Mouse (Mus musculus) lung, embryonic 16.5 days (tissue): ENCODE measurements around the gene Acadl. TPM values are rescaled to one million over a fixed set of nuclear protein-coding genes. Genes with fewer than 3 reads are reported as not detected.

Experiments
- ATAC-seq: fragments of 200-750 bp; cut with Nextera tagmentation; 2 replicates; pipeline ENCODE4 v1.8.0; 2017; ENCODE audit warnings: low read depth, mild to moderate bottlenecking, moderate library complexity
- H3K27ac ChIP-seq: fragments of 300-500 bp; sonication (generic); 2 replicates; pipeline ENCODE4 v1.5.1; 2014; ENCODE audit warnings: mild to moderate bottlenecking, control low read depth, low read length
- H3K27me3 ChIP-seq: fragments of 300-500 bp; sonication (generic); 2 replicates; pipeline ENCODE4 v1.6.1; 2014; ENCODE audit warnings: low read depth, low read length, mixed read lengths; ENCODE audit not compliant: control insufficient read depth, insufficient read depth
- H3K36me3 ChIP-seq: fragments of 300-500 bp; sonication (generic); 2 replicates; pipeline ENCODE4 v1.6.1; 2014; ENCODE audit warnings: low read length; ENCODE audit not compliant: control insufficient read depth, insufficient read depth
- H3K4me1 ChIP-seq: fragments of 300-500 bp; sonication (generic); replicated peaks from 2 replicates; pipeline ENCODE4 v1.6.1; 2014; ENCODE audit warnings: low read length, mixed read lengths; ENCODE audit not compliant: control insufficient read depth, insufficient read depth
- H3K4me2 ChIP-seq: fragments of 300-500 bp; sonication (generic); 2 replicates; pipeline ENCODE4 v1.6.1; 2014; ENCODE audit warnings: low read depth, low read length, control low read depth
- H3K4me3 ChIP-seq: fragments of 300-500 bp; sonication (generic); 2 replicates; pipeline ENCODE4 v1.5.1; 2014; ENCODE audit warnings: mild to moderate bottlenecking, low read length, control low read depth
- H3K9ac ChIP-seq: fragments of 300-500 bp; sonication (generic); 2 replicates; pipeline ENCODE4 v1.6.1; 2014; ENCODE audit warnings: low read length, control low read depth
- H3K9me3 ChIP-seq: fragments of 300-500 bp; sonication (generic); 2 replicates; pipeline ENCODE4 v1.6.1; 2016; ENCODE audit warnings: low read length; ENCODE audit not compliant: control insufficient read depth
- WGBS: fragments of 180-500 bp; shearing (Covaris S2); extraction: QIAGEN DNeasy Blood & Tissue Kit; methylation state at CpG from one replicate; pipeline ENCODE4 v1.1.7; 2014; 5-methylcytosine and 5-hydroxymethylcytosine counted together
- polyA plus RNA-seq: library from polyadenylated mRNA; unstranded; fragments of >200 nt; fragmentation: Nextera tagmentation; extraction: Ambion mirVana; gene quantifications from 2 replicates; pipeline ENCODE4 v1.2.1, GENCODE M21; 2015

The Acadl gene
- polyA plus RNA-seq, 1 experiment from 2014 or later: 197 TPM

DNA sequence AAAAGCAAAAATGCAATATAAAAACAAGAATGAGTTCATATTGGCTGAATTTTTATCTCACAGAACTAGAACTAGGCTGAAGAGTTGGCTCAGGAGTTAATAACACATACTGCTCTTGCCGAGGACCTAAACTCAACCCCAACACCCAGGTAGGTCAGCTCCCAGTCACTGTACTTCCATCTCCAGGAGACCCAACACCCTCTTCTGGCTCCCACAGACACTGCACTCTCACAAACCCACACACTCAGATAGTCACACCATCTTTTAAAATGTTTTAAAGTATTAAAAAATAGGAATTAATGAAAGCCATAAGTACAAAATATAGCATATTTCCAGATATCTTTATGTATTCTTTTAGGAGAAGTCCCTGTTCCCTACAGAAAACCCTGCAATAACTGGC, 49.9 kb downstream of the Acadl start:
- peaks cover 13% of the 10 kb centered on the region for H3K4me1 ChIP-seq
- H3K9me3 ChIP-seq: no peaks in the 10 kb centered on the region
- no peak overlapping the region for H3K4me3 ChIP-seq
- no peak overlapping the region for H3K27ac ChIP-seq
- WGBS: 44% methylated on average over 1 of the region's 1 CpGs
- no peak overlapping the region for H3K4me2 ChIP-seq
- H3K27me3 ChIP-seq: no peaks in the 10 kb centered on the region
- peaks cover 2% of the 10 kb centered on the region; the same call in 1 of the 2 replicates for H3K36me3 ChIP-seq
- H3K9ac ChIP-seq: no peak overlapping the region
- no peak for ATAC-seq

DNA sequence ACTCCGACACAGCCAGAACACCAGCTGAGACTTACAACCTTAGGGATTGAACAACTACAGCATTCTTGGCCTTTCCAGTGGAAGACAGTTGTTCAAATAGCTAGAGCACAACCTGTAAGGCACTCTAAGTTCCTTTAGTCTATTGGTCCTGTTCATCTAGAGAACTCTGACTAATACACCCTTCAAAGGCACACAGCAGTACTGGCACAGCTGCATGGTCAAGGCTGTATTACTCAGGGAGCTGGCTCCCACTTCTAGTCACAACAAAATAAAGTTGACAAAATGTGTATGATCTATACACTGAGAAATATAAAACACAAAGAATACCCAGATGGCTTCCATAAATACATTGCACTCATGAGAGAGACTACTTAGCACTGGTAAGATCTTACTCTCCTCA, 56.3 kb downstream of the Acadl start:
- Histone ChIP-seq H3K4me3 (no peak overlapping the region), H3K27me3 (no peaks in the 10 kb centered on the region), H3K9ac (no peak overlapping the region), H3K27ac (no peak overlapping the region), H3K36me3 (peaks cover 4% of the 10 kb centered on the region; the same call in 1 of the 2 replicates), H3K9me3 (no peaks in the 10 kb centered on the region), H3K4me2 (no peak overlapping the region), H3K4me1 (peaks cover 7% of the 10 kb centered on the region)
- 83% methylated on average over 1 of the region's 1 CpGs for WGBS
- no peak for ATAC-seq

GRCm38 (mm10) chr1:66805408-66805807, 57.7 kb downstream of the Acadl start:
- Histone ChIP-seq H3K27ac (no peak overlapping the region), H3K36me3 (peaks cover 14% of the 10 kb centered on the region), H3K9me3 (no peaks in the 10 kb centered on the region), H3K4me1 (peaks cover 7% of the 10 kb centered on the region), H3K27me3 (no peaks in the 10 kb centered on the region), H3K9ac (no peak overlapping the region), H3K4me3 (no peak overlapping the region), H3K4me2 (no peak overlapping the region)
- WGBS: 95% methylated on average over 1 of the region's 1 CpGs
- no peak for ATAC-seq

- Histone ChIP-seq H3K9me3 (no peaks in the 10 kb centered on the region), H3K4me1 (peaks cover 2% of the 10 kb centered on the region; the same call in 1 of the 2 replicates), H3K4me2 (no peak overlapping the region), H3K27me3 (no peaks in the 10 kb centered on the region), H3K9ac (no peak overlapping the region), H3K4me3 (no peak overlapping the region), H3K27ac (no peak overlapping the region), H3K36me3 (peaks cover 21% of the 10 kb centered on the region)
- WGBS: 61% methylated on average over 5 of the region's 5 CpGs
- no peak for ATAC-seq
Observed at GRCm38 (mm10) chr1:66804710-66805109, 58.4 kb downstream of the Acadl start.

- Histone ChIP-seq H3K9ac (no peak overlapping the region), H3K27ac (no peak overlapping the region), H3K4me1 (no peaks in the 10 kb centered on the region), H3K4me2 (no peak overlapping the region), H3K9me3 (no peaks in the 10 kb centered on the region), H3K27me3 (no peaks in the 10 kb centered on the region), H3K36me3 (peaks cover 23% of the 10 kb centered on the region), H3K4me3 (no peak overlapping the region)
- WGBS: 84% methylated on average over 2 of the region's 2 CpGs
- no peak for ATAC-seq
Observed at GRCm38 (mm10) chr1:66797962-66798361, 65.1 kb downstream of the Acadl start.

DNA sequence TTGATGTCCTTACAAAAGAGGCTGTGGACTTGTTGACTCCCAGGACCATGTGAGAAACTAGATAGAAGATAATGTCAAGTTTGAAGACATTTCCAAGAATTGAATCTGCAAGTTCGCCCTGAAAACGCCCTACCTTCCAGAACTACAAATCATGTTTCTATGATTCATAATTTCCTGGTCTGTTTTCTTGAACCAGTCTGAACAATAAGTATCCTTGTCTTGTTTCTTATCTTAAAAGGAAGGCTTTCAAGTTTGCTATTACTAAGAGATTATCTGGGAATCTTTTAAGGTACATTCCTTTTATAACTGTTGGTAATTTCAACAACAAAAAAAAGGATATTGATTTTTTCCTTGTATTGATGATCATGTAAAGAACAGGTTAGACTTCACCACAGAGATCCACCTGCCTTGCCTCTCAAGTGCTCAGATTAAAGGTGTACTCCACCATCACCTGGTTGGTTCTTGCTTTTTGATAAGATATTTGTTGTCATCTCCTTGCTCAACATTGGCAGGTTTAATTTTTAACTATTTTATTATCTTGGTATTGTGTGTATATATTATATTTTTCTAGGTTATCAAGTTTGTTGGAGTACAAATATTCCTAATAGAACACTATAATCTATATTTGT, 70.1 kb downstream of the Acadl start:
- Histone ChIP-seq H3K27me3 (no peaks in the 10 kb centered on the region), H3K4me2 (no peak overlapping the region), H3K4me1 (no peaks in the 10 kb centered on the region), H3K9me3 (no peaks in the 10 kb centered on the region), H3K9ac (no peak overlapping the region), H3K4me3 (no peak overlapping the region), H3K36me3 (0 out of 2 replicates have a peak, but pooled peaks cover 2% of the 10 kb centered on the region), H3K27ac (no peak overlapping the region)
- ATAC-seq: no peak
- WGBS: 88% methylated on average over 2 of the region's 2 CpGs

GRCm38 (mm10) chr1:66782296-66782695, 80.8 kb downstream of the Acadl start:
- Histone ChIP-seq H3K9me3 (no peaks in the 10 kb centered on the region), H3K4me2 (no peak overlapping the region), H3K4me1 (no peaks in the 10 kb centered on the region), H3K4me3 (no peak overlapping the region), H3K27ac (no peak overlapping the region), H3K36me3 (0 out of 2 replicates have a peak, but pooled peaks cover 2% of the 10 kb centered on the region), H3K9ac (no peak overlapping the region), H3K27me3 (no peaks in the 10 kb centered on the region)
- WGBS: 49% methylated on average over 2 of the region's 2 CpGs
- ATAC-seq: no peak

DNA sequence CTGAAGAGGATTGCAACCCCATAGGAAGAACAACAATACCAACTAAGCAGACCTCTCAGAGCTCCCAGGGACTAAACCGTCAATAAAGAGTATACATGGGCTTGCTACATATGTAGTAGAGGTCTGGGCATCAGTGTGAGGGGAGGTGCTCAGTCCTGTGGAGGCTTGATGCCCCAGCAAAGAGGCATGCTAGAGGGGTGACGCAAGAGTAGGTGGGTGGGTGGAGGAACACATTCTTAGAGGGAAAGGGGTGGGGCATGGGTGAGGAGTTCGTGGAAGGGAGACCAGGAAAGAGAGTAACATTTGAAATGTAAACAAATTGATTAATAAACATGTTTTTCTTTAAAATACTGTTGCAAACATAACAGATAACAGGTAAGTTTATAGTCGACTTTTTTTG, 82.0 kb downstream of the Acadl start:
- no peak overlapping the region for H3K9ac ChIP-seq
- 67% methylated on average over 4 of the region's 4 CpGs for WGBS
- H3K4me1 ChIP-seq: no peaks in the 10 kb centered on the region

More for the DNA sequence above, 82.0 kb downstream of the Acadl start:
- no peak overlapping the region for H3K27ac ChIP-seq
- no peaks in the 10 kb centered on the region for H3K9me3 ChIP-seq
- H3K4me2 ChIP-seq: no peak overlapping the region
- H3K27me3 ChIP-seq: no peaks in the 10 kb centered on the region
- no peaks in the 10 kb centered on the region for H3K36me3 ChIP-seq
- no peak overlapping the region for H3K4me3 ChIP-seq
- ATAC-seq: no peak
